Mouse (Mus musculus) lung, embryonic 16.5 days (tissue): ENCODE measurements around the gene Slit3. TPM values are rescaled to one million over a fixed set of nuclear protein-coding genes. Genes with fewer than 3 reads are reported as not detected.

Experiments used
- ATAC-seq: fragments of 200-750 bp; cut with Nextera tagmentation; 2 replicates; pipeline ENCODE4 v1.8.0; 2017; ENCODE audit warnings: low read depth, mild to moderate bottlenecking, moderate library complexity
- H3K27ac ChIP-seq: fragments of 300-500 bp; sonication (generic); 2 replicates; pipeline ENCODE4 v1.5.1; 2014; ENCODE audit warnings: mild to moderate bottlenecking, control low read depth, low read length
- H3K27me3 ChIP-seq: fragments of 300-500 bp; sonication (generic); 2 replicates; pipeline ENCODE4 v1.6.1; 2014; ENCODE audit warnings: low read depth, low read length, mixed read lengths; ENCODE audit not compliant: control insufficient read depth, insufficient read depth
- H3K36me3 ChIP-seq: fragments of 300-500 bp; sonication (generic); 2 replicates; pipeline ENCODE4 v1.6.1; 2014; ENCODE audit warnings: low read length; ENCODE audit not compliant: control insufficient read depth, insufficient read depth
- H3K4me1 ChIP-seq: fragments of 300-500 bp; sonication (generic); replicated peaks from 2 replicates; pipeline ENCODE4 v1.6.1; 2014; ENCODE audit warnings: low read length, mixed read lengths; ENCODE audit not compliant: control insufficient read depth, insufficient read depth
- H3K4me2 ChIP-seq: fragments of 300-500 bp; sonication (generic); 2 replicates; pipeline ENCODE4 v1.6.1; 2014; ENCODE audit warnings: low read depth, low read length, control low read depth
- H3K4me3 ChIP-seq: fragments of 300-500 bp; sonication (generic); 2 replicates; pipeline ENCODE4 v1.5.1; 2014; ENCODE audit warnings: mild to moderate bottlenecking, low read length, control low read depth
- H3K9ac ChIP-seq: fragments of 300-500 bp; sonication (generic); 2 replicates; pipeline ENCODE4 v1.6.1; 2014; ENCODE audit warnings: low read length, control low read depth
- H3K9me3 ChIP-seq: fragments of 300-500 bp; sonication (generic); 2 replicates; pipeline ENCODE4 v1.6.1; 2016; ENCODE audit warnings: low read length; ENCODE audit not compliant: control insufficient read depth
- WGBS: fragments of 180-500 bp; shearing (Covaris S2); extraction: QIAGEN DNeasy Blood & Tissue Kit; methylation state at CpG from one replicate; pipeline ENCODE4 v1.1.7; 2014; 5-methylcytosine and 5-hydroxymethylcytosine counted together
- polyA plus RNA-seq: library from polyadenylated mRNA; unstranded; fragments of >200 nt; fragmentation: Nextera tagmentation; extraction: Ambion mirVana; gene quantifications from 2 replicates; pipeline ENCODE4 v1.2.1, GENCODE M21; 2015

The Slit3 gene
- polyA plus RNA-seq, 1 experiment from 2014 or later: 9.1 TPM

DNA sequence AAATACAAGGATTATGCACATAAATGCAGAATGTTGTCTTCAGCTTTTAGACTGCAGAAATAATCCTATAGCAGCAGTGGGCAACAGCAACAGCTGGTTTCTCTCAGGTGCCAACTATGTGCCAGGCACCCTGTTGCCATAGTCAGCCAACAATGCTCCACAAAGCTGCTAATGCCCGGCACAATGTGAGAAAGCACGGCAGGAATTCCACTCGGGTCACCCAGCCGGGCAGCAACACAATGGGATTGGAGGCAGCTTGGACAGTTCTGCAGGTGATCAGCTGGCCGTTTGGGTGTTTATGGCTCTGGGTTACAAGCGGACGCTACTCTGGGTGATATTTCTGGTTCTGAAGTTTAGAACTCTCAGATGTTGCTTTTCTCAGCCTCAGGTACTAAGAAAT lies 248.9 kb downstream of the Slit3 start:
- WGBS: 30% methylated on average over 7 of the region's 7 CpGs
- H3K9ac ChIP-seq: no peak overlapping the region
- H3K27me3 ChIP-seq: peaks cover 3% of the 10 kb centered on the region; the same call in 1 of the 2 replicates
- no peak overlapping the region for H3K4me3 ChIP-seq
- no peak overlapping the region for H3K4me2 ChIP-seq
- H3K9me3 ChIP-seq: peaks cover 3% of the 10 kb centered on the region
- H3K36me3 ChIP-seq: no peaks in the 10 kb centered on the region; the same call in 1 of the 2 replicates
- peaks cover 5% of the 10 kb centered on the region; the same call in 1 of the 2 replicates for H3K4me1 ChIP-seq
- no peak for ATAC-seq
- H3K27ac ChIP-seq: no peak overlapping the region

DNA sequence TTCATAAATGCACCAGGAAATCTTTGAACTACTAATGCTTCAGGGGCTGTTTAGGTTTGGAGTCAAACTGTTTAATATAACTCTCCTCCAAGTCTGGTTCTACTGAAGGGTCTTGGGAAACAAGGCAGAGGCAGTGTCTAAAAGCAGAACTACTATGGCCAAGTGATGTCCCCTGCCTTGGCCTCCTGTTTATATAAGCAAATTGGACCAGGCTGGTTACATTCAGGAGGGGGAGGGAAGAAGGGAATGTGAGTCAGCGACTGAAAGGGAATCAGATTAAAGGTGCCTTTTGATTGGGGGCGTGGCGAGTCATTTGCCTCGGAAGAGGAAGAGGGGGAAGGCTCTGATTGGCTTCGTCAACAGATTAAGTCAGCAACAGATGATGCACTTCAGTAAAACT lies 249.7 kb downstream of the Slit3 start:
- peak; percentile 54; the same call in 1 of the 2 replicates for ATAC-seq
- H3K9me3 ChIP-seq: peaks cover 3% of the 10 kb centered on the region
- peaks cover 5% of the 10 kb centered on the region; the same call in 1 of the 2 replicates for H3K4me1 ChIP-seq
- H3K4me2 ChIP-seq: no peak overlapping the region
- WGBS: 10% methylated on average over 5 of the region's 5 CpGs
- H3K36me3 ChIP-seq: no peaks in the 10 kb centered on the region; the same call in 1 of the 2 replicates
- no peak overlapping the region for H3K27ac ChIP-seq
- no peak overlapping the region for H3K4me3 ChIP-seq
- no peak overlapping the region for H3K9ac ChIP-seq
- H3K27me3 ChIP-seq: peaks cover 1% of the 10 kb centered on the region; the same call in 1 of the 2 replicates

DNA sequence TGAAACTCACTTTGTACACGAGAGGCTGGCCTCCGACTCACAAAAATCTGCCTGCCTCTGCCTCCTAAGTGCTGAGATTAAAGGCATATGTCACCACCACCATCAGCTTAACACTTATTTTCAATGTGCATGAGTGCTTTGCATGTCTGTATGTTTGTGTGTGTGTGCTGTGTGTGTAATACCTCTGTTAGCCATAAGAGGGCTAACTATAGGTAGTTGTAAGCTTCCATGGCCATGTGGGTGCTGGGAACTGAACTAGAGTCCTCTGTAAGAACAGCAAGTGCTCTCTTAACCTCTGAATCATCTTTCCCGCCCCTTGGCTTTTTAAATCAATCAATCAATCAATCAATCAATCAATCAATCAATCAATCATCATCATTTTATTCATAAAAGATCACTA lies 251.4 kb downstream of the Slit3 start:
- Histone ChIP-seq H3K4me2 (no peak overlapping the region), H3K4me1 (peaks cover 5% of the 10 kb centered on the region; the same call in 1 of the 2 replicates), H3K9ac (no peak overlapping the region), H3K4me3 (no peak overlapping the region), H3K27ac (no peak overlapping the region), H3K36me3 (no peaks in the 10 kb centered on the region; the same call in 1 of the 2 replicates), H3K9me3 (peaks cover 3% of the 10 kb centered on the region), H3K27me3 (no peaks in the 10 kb centered on the region)
- WGBS: 89% methylated on average over 3 of the region's 3 CpGs
- ATAC-seq: no peak

DNA sequence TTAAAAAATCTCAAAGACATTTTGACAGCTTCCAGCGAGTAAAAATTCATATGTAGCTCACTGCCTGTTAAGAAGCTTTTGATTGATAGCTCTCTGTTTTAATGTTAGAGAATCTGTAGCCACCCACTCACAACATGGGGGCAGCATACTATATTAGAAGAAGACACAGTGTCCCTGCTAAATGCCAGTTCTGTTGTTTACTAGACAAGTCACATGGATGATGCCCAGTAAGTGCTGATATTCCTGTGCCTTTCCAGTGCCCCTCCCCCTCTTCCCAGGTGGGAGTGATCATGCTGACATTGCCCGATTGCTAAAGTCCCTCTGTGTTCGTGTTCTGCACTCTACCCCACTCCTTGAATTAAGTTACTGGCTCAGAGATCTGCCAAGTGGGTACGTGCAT lies 254.0 kb downstream of the Slit3 start:
- no peak overlapping the region for H3K27ac ChIP-seq
- WGBS: 59% methylated on average over 4 of the region's 4 CpGs
- no peaks in the 10 kb centered on the region; the same call in 1 of the 2 replicates for H3K36me3 ChIP-seq
- no peak overlapping the region for H3K9ac ChIP-seq
- H3K9me3 ChIP-seq: peaks cover 3% of the 10 kb centered on the region
- H3K4me3 ChIP-seq: no peak overlapping the region
- H3K4me2 ChIP-seq: no peak overlapping the region
- peaks cover under 1% of the 10 kb centered on the region; the same call in 1 of the 2 replicates for H3K4me1 ChIP-seq
- H3K27me3 ChIP-seq: no peaks in the 10 kb centered on the region
- ATAC-seq: no peak

DNA sequence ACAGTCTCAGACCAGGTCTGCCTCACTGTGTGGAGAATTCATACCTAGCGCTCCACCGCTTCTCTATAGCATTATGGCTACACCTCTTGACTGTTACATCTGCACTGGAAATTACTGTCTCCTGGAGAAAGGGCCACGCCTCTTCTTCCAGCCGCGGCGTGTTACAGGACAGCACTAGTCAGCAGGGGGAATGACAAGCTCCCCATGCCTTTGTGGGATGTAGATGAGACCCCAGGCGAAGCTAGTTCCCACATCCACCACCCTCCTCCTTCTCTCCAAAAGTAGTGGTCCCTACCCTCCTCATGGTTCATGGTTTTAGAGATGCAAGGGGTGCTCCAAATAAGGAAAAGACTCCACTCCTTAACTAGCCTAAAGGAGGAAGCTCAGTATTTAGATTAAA lies 257.8 kb downstream of the Slit3 start:
- Histone ChIP-seq H3K27ac (no peak overlapping the region), H3K4me2 (no peak overlapping the region), H3K9ac (no peak overlapping the region), H3K27me3 (no peaks in the 10 kb centered on the region; the same call in 1 of the 2 replicates), H3K4me3 (no peak overlapping the region), H3K9me3 (no peaks in the 10 kb centered on the region), H3K4me1 (no peaks in the 10 kb centered on the region), H3K36me3 (no peaks in the 10 kb centered on the region)
- 74% methylated on average over 7 of the region's 7 CpGs for WGBS
- no peak for ATAC-seq

DNA sequence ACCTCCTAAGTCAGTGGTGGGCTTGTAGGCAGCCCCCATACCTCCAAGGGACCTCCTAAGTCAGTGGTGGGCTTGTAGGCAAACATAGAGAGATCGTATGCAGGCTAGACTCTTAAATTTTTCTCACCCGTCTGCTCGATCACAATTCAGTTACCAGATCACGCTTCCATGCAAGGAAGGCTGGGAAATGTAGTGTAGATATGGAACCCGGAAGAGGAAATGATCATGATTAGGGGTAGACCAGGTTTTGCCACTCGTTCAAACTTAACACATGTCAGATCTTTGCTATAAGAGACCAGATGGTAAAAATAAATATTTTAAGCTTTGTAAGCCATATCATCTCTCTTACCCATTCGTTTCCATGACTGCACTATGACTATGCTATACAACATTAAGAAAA lies 258.4 kb downstream of the Slit3 start:
- Histone ChIP-seq H3K9ac (no peak overlapping the region), H3K27ac (no peak overlapping the region), H3K27me3 (no peaks in the 10 kb centered on the region; the same call in 1 of the 2 replicates), H3K36me3 (no peaks in the 10 kb centered on the region), H3K9me3 (no peaks in the 10 kb centered on the region), H3K4me3 (no peak overlapping the region), H3K4me2 (no peak overlapping the region), H3K4me1 (0 out of 2 replicates have a peak, but pooled peaks cover 2% of the 10 kb centered on the region)
- ATAC-seq: no peak
- WGBS: 68% methylated on average over 7 of the region's 7 CpGs

DNA sequence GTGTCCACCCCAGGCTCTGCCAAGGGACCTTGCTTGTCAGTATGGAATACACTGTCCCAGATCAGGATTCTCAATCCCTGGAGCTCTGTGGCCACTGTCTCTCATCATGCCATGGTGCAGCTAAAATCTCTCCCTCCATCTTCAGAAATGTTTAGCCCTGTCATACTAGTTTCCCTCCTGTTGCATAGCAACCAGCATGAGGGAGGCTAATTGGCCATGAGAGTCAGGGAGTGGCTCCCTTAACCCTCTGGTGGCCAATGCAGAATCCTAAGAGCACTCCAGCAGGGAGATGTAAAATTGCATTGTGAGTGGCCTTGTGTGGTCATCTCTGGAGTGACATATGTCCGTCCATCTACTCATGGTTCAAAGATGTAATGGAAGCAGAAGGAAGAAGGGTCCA lies 259.7 kb downstream of the Slit3 start:
- H3K9me3 ChIP-seq: no peaks in the 10 kb centered on the region
- no peak overlapping the region for H3K9ac ChIP-seq
- H3K27ac ChIP-seq: no peak overlapping the region
- 0 out of 2 replicates have a peak, but pooled peaks cover 2% of the 10 kb centered on the region for H3K4me1 ChIP-seq
- no peak overlapping the region for H3K4me3 ChIP-seq
- 78% methylated on average over 1 of the region's 1 CpGs for WGBS
- no peak overlapping the region for H3K4me2 ChIP-seq
- H3K27me3 ChIP-seq: no peaks in the 10 kb centered on the region; the same call in 1 of the 2 replicates
- no peak for ATAC-seq
- H3K36me3 ChIP-seq: no peaks in the 10 kb centered on the region

DNA sequence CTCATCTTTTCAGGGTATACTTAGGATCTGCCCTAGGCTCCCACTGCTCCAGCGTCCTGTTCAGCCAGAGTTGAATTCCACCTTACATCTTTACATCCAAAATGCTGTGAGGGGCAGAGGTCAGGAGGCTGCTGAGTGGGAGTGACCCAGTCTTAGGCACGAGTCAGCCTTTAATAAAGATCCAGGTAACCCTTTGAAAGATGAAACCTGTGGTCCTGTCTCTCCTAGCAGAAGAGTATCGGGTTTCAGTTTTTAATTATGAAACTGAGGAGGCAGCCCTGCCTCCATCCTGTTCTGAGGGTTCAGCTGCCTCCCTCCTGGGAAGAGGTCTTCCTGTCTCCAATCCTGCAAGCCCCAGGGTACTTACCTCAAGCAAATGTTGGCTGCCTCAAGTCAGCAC lies 264.4 kb downstream of the Slit3 start:
- no peak for ATAC-seq
- Histone ChIP-seq H3K27me3 (no peaks in the 10 kb centered on the region; the same call in 1 of the 2 replicates), H3K9me3 (no peaks in the 10 kb centered on the region), H3K9ac (no peak overlapping the region), H3K4me3 (no peak overlapping the region), H3K27ac (no peak overlapping the region), H3K4me2 (no peak overlapping the region), H3K4me1 (peaks cover 7% of the 10 kb centered on the region; the same call in 1 of the 2 replicates), H3K36me3 (no peaks in the 10 kb centered on the region)
- 28% methylated on average over 3 of the region's 3 CpGs for WGBS

DNA sequence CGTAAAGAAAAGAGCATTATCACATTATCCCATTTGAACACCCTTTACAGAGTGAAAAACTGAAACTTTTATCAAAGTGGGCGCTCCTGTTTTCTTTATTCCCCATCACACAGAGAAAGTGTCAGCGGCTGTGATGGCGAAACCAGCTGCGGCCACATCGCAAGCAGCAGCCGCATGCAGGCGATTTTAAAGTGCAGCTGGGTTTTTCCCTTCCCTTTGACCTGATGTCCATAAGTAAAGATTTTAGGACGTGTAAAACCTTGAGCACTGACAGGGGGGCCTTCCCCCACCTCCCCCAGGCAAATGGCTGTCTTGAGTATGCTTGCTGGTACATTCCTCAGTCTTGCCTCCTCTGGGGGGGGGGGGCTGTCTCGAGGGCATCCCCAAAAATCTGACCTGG lies 266.8 kb downstream of the Slit3 start:
- H3K4me1 ChIP-seq: peaks cover 7% of the 10 kb centered on the region; the same call in 1 of the 2 replicates
- no peak overlapping the region for H3K27ac ChIP-seq
- no peaks in the 10 kb centered on the region for H3K36me3 ChIP-seq
- no peak overlapping the region for H3K9ac ChIP-seq
- H3K27me3 ChIP-seq: no peaks in the 10 kb centered on the region; the same call in 1 of the 2 replicates
- H3K9me3 ChIP-seq: no peaks in the 10 kb centered on the region
- no peak overlapping the region for H3K4me2 ChIP-seq
- WGBS: 45% methylated on average over 10 of the region's 10 CpGs
- no peak overlapping the region for H3K4me3 ChIP-seq
- ATAC-seq: no peak
